Mouse (Mus musculus) hindbrain, postnatal 0 days (tissue): Measurements from ENCODE around the gene Btbd3. TPM values are rescaled to one million over a fixed set of nuclear protein-coding genes. Genes with fewer than 3 reads are reported as not detected.

ENCODE experiments used
- ATAC-seq: fragments of 200-750 bp; cut with Nextera tagmentation; 2 replicates; pipeline ENCODE4 v1.8.0; 2017; ENCODE audit warnings: mild to moderate bottlenecking, moderate TSS enrichment, moderate library complexity
- DNase-seq: peaks from one replicate; pipeline ENCODE4 v3.0.0-alpha.2; 2015; ENCODE audit warnings: low spot score
- H3K27ac ChIP-seq: fragments of 300-500 bp; sonication (generic); 2 replicates; pipeline ENCODE4 v1.5.1; 2014; ENCODE audit warnings: mild to moderate bottlenecking
- H3K27me3 ChIP-seq: fragments of 300-500 bp; sonication (generic); 2 replicates; pipeline ENCODE4 v1.6.1; 2014; ENCODE audit warnings: low read length, mixed read lengths; ENCODE audit not compliant: insufficient read depth
- H3K36me3 ChIP-seq: fragments of 300-500 bp; sonication (generic); 2 replicates; pipeline ENCODE4 v1.6.1; 2014; ENCODE audit warnings: low read length, mixed read lengths; ENCODE audit not compliant: insufficient read depth
- H3K4me1 ChIP-seq: fragments of 300-500 bp; sonication (generic); 2 replicates; pipeline ENCODE4 v1.6.1; 2014; ENCODE audit warnings: antibody characterized with exemption, low read length, mixed read lengths; ENCODE audit not compliant: insufficient read depth
- H3K4me2 ChIP-seq: fragments of 300-500 bp; sonication (generic); 2 replicates; pipeline ENCODE4 v1.6.1; 2014; ENCODE audit warnings: low read depth, mild to moderate bottlenecking, low read length, moderate library complexity, mixed read lengths
- H3K4me3 ChIP-seq: fragments of 300-500 bp; sonication (generic); 2 replicates; pipeline ENCODE4 v1.5.1; 2014; ENCODE audit warnings: low read length
- H3K9ac ChIP-seq: fragments of 300-500 bp; sonication (generic); replicated peaks from 2 replicates; pipeline ENCODE4 v1.6.1; 2014; ENCODE audit warnings: mild to moderate bottlenecking, low read length, moderate library complexity, mixed read lengths
- H3K9me3 ChIP-seq: fragments of 300-500 bp; sonication (generic); 2 replicates; pipeline ENCODE4 v1.6.1; 2016; ENCODE audit warnings: low read length, mixed read lengths
- CTCF ChIP-seq: IDR thresholded peaks from 2 replicates; pipeline ENCODE4 v1.5.1; 2016; ENCODE audit warnings: antibody characterized with exemption, control low read depth, low read depth
- WGBS: fragments of 180-500 bp; shearing (Covaris S2); extraction: QIAGEN DNeasy Blood & Tissue Kit; methylation state at CpG from one replicate; pipeline ENCODE4 v1.1.7; 2014; 5-methylcytosine and 5-hydroxymethylcytosine counted together
- polyA plus RNA-seq: library from polyadenylated mRNA; unstranded; fragments of >200 nt; fragmentation: Nextera tagmentation; extraction: Ambion mirVana; gene quantifications from 2 replicates; pipeline ENCODE4 v1.2.1, GENCODE M21; 2015
- total RNA-seq: library from RNA; depleted of rRNA; stranded (reverse); fragments of >200 nt; gene quantifications from 2 replicates; pipeline ENCODE4 v1.2.3, GENCODE M21; 2014

Gene Btbd3
- total and polyA plus RNA-seq, 2 experiments from 2014 or later = 37.4 to 63.1 TPM

DNA sequence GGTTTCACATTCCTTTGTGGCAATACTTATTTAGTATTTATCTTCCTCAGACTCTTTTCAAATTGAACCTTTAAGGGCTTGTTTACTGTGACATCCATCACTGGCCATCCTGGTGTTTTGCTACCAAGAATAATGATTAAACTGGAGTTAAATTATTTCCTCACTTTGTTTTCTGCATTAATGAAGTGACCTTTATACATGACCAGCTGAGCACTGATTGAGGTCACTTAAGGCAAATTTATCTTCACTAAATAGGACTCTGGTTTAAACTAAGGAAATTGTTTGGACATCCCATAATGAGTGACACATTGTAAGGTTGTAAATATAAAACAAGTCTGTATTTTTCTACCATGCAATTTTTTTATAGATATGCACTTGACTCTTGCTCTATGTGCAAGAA, 235.8 kb downstream of the Btbd3 start:
- H3K9ac ChIP-seq = no peak overlapping the region
- no peak for DNase-seq
- ATAC-seq = no peak
- H3K4me2 ChIP-seq = no peak overlapping the region
- no peak overlapping the region for H3K4me3 ChIP-seq
- H3K36me3 ChIP-seq = no peaks in the 10 kb centered on the region
- TF ChIP-seq CTCF = no peak
- H3K9me3 ChIP-seq = no peaks in the 10 kb centered on the region
- H3K27ac ChIP-seq = no peak overlapping the region
- no peaks in the 10 kb centered on the region for H3K4me1 ChIP-seq
- H3K27me3 ChIP-seq = no peaks in the 10 kb centered on the region

DNA sequence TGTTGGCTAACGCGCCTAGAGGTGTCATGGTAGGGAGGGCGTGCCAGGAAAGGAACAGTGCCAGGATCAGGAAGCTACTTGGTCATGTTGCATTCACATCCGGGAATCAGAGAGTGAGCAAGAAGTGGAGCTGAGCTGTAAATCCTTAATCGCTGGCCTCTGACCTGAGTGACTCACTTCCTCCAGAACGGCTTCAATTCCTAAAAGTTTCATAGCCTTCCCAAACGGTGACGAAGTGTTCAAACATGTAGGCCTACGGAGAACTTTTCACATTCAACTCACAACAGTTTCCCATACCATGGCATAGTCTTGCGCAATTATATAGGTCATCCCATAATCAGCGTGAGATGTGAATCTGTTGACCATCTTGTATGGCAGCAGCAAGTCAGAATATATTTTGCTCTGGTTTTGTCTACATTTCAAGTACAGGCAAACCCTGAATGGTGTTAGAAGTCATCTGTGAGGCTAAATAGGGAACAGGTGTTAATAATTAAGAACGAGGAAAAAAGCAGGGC, 247.6 kb downstream of the Btbd3 start:
- no peaks in the 10 kb centered on the region for H3K27me3 ChIP-seq
- no peak overlapping the region for H3K4me3 ChIP-seq
- no peak overlapping the region for H3K9ac ChIP-seq
- 88% methylated on average over 12 of the region's 12 CpGs for WGBS
- no peak overlapping the region for H3K27ac ChIP-seq
- no peaks in the 10 kb centered on the region for H3K4me1 ChIP-seq
- H3K4me2 ChIP-seq = no peak overlapping the region
- no peak for TF ChIP-seq CTCF
- no peaks in the 10 kb centered on the region for H3K9me3 ChIP-seq
- H3K36me3 ChIP-seq = no peaks in the 10 kb centered on the region
- no peak for ATAC-seq
- DNase-seq = no peak

DNA sequence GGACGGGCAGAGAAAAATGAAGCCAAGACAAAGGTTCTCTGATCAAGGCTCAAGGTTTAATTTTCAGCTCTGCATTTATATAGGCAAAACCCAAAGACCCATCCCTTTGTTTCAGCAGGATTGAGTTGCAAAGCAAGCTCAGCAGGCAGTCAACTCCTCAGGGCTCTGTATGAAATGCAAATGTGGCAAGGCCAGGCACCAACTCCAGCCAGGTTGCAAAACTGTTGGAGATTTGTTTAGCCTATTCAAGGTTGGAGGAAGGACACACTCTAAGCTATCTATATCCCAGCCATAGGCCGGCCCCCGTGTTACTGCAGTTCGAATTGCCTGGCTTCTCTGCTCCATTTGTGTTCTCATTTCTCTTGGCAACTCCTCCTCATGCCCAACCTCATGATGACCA, 259.2 kb downstream of the Btbd3 start:
- Histone ChIP-seq H3K4me2 (no peak overlapping the region), H3K27me3 (no peaks in the 10 kb centered on the region), H3K9me3 (no peaks in the 10 kb centered on the region), H3K4me1 (no peaks in the 10 kb centered on the region), H3K9ac (no peak overlapping the region), H3K4me3 (no peak overlapping the region), H3K27ac (no peak overlapping the region), H3K36me3 (no peaks in the 10 kb centered on the region)
- ATAC-seq (no peak), DNase-seq (no peak)
- 36% methylated on average over 4 of the region's 4 CpGs for WGBS
- no peak for TF ChIP-seq CTCF

DNA sequence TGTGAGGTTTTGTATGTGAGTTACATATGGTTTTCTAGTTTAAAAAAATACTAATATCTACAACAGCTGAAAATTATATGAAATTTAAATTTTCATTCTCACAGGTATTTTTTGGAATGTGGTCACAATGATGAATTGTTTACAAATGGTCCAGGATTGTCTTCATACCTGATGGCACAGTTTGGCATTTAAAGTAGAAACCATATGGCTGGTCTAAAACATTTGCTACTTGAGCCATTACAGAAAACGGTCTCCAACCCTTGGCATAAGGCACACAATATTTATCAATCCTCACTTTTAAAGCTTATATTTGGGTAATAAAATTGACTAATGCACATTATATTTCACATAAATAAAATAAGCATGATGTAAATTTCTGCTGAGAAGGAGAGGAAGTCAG, 272.1 kb downstream of the Btbd3 start:
- DNase-seq = no peak
- Histone ChIP-seq H3K9me3 (no peaks in the 10 kb centered on the region), H3K27me3 (no peaks in the 10 kb centered on the region), H3K36me3 (no peaks in the 10 kb centered on the region), H3K4me3 (no peak overlapping the region), H3K9ac (no peak overlapping the region), H3K4me2 (no peak overlapping the region), H3K27ac (no peak overlapping the region), H3K4me1 (no peaks in the 10 kb centered on the region)
- no peak for TF ChIP-seq CTCF
- 83% methylated on average over 1 of the region's 1 CpGs for WGBS
- no peak for ATAC-seq

DNA sequence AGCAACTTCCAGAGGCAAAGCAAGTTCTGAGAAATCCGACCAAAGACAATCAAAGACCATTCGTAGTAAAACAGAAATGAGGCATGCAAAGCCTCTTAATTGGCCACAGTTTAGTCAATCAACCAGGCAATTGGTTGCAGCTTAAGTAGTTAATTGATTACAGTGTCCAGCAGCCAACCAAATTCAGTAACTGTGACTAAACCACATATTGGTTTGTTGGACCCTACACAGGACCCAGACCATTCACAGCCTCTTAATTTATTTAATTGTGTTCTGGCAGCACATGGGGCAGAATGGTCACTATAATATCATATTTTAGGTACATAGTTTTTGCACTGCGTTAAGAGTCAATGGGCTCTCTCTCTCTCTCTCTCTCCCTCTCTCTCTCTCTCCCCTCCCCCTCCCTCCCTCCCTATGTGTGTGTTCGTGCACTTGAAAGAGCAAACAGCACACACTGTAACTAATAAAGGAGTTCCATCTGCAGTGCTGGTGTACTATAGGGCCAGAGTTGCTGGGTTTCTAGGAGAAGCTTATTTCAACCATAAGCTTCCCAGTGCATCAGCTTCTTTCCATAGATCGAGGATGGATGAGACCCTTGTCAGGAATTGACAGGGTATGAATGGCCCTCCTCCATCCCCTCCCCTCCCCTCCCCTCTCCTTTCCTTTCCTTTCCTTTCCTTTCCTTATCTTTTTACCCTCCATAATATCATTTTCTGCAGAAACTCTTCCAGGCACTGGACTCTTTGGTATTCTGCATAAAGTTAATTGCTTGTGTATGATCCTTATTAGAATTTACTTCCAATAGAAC, 275.0 kb downstream of the Btbd3 start:
- DNase-seq = no peak
- no peak for TF ChIP-seq CTCF
- H3K4me3 ChIP-seq = no peak overlapping the region
- H3K4me1 ChIP-seq = no peaks in the 10 kb centered on the region
- no peak overlapping the region for H3K27ac ChIP-seq
- H3K9ac ChIP-seq = no peak overlapping the region
- H3K27me3 ChIP-seq = no peaks in the 10 kb centered on the region
- no peaks in the 10 kb centered on the region for H3K9me3 ChIP-seq
- no peak for ATAC-seq
- 48% methylated on average over 5 of the region's 5 CpGs for WGBS
- H3K4me2 ChIP-seq = no peak overlapping the region
- H3K36me3 ChIP-seq = no peaks in the 10 kb centered on the region

DNA sequence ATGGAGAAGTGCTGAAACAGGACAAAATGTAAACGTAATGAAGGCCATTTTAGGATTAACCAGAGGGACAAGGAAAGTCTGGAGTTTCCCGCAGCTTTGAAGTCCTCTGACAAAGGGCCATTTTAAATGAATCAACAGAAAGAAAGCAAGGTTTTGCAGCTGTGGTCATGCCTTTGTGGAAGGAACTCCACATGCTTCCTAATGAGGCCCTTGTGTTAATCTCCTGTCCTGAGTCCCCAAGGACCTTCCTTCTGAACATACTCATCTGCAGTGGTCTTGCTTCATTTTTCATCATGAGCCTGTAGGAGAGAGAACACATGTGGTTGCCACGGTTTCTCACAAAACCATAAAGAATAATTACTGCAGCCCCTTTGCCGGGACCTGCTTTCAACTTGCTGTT, 275.6 kb downstream of the Btbd3 start:
- Histone ChIP-seq H3K4me3 (no peak overlapping the region), H3K36me3 (no peaks in the 10 kb centered on the region), H3K9me3 (no peaks in the 10 kb centered on the region), H3K4me2 (no peak overlapping the region), H3K27me3 (no peaks in the 10 kb centered on the region), H3K9ac (no peak overlapping the region), H3K27ac (no peak overlapping the region), H3K4me1 (no peaks in the 10 kb centered on the region)
- no peak for TF ChIP-seq CTCF
- DNase-seq (no peak), ATAC-seq (no peak)
- WGBS = 39% methylated on average over 4 of the region's 4 CpGs

DNA sequence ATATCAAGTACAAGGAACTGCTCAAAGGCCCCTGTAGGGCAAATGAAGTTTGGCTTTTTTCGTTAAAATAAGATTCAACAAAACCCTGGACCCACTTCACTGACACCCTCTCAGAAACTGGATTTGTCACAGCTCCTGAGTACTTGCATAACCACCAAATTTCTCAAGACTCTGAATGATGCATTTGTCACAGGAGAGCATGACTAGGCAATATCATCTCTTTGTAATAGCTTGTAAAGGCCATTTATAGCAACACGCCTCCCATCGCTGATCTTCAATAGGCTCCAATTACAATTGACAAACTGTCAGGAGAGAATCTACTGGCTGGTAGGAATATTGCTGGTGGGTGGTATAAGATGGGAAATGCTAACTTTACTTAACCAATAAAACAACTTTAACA, 283.3 kb downstream of the Btbd3 start:
- H3K4me1 ChIP-seq = no peaks in the 10 kb centered on the region
- WGBS = 70% methylated on average over 3 of the region's 3 CpGs
- no peaks in the 10 kb centered on the region for H3K9me3 ChIP-seq
- no peaks in the 10 kb centered on the region for H3K36me3 ChIP-seq
- no peak overlapping the region for H3K27ac ChIP-seq
- no peaks in the 10 kb centered on the region for H3K27me3 ChIP-seq
- no peak overlapping the region for H3K4me2 ChIP-seq
- H3K9ac ChIP-seq = no peak overlapping the region
- H3K4me3 ChIP-seq = no peak overlapping the region
- no peak for DNase-seq
- TF ChIP-seq CTCF = no peak
- ATAC-seq = no peak
